ENCODE assay signal across 8 mouse cellular contexts in the genomic region with DNA sequence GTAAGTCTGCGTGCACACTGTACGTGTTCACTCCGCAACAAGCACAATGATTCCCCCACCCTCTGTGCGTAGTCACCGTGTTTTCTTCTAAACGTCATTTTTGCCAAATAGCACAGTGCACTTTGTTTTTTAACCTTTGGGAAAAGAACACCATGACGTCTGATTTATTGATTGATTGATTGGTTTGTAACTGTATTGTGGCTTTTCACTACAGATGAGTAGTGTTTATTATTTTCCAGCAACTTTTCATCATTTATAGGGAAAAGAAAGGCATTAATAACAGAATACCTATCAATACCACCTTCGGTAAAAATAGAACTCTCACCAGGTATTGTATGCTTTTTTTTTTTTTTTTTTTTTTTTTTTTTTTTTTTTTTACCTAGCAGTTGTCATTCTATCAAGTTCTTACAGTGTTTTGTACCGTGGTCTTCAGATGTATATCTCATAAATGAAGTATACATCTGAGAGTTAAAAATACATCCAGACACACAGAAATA. TPM values are rescaled to one million over a fixed set of nuclear protein-coding genes. Genes with fewer than 3 reads are reported as not detected.
DNase-seq lines count a peak whose midpoint lies in the region; ATAC-seq and TF ChIP-seq lines count a peak whose summit lies in the region.

No protein-coding gene starts in this region.

- H3K4me3 ChIP-seq in kidney, postnatal 0 days (replicated peaks; ENCODE audit: low read depth, low read length), result peak overlapping the region; percentile 88
- peak overlapping the region; percentile 95 for H3K4me3 ChIP-seq in embryonic facial prominence, embryonic 10.5 days
- H3K4me3 ChIP-seq in intestine, embryonic 16.5 days (ENCODE audit: low read length), result peak overlapping the region; percentile 92
- H3K4me3 ChIP-seq in neural tube, embryonic 12.5 days, result peak overlapping the region; percentile 90

- no peak for DNase-seq in kidney, postnatal 0 days (ENCODE audit: low spot score)
- no peak for DNase-seq in kidney, postnatal 10 days
- no peak for DNase-seq in embryonic facial prominence, embryonic 10.5 days (ENCODE audit: low spot score)
- DNase-seq in adrenal gland, postnatal 10 days, result no peak
- DNase-seq in kidney, adult 11 months, result no peak
- no peak for DNase-seq in thymus, postnatal 4 days

- H3K9me3 ChIP-seq in kidney, postnatal 0 days (replicated peaks; ENCODE audit: low read length), result no peaks in the 10 kb centered on the region
- no peaks in the 10 kb centered on the region for H3K9me3 ChIP-seq in embryonic facial prominence, embryonic 10.5 days
- H3K9me3 ChIP-seq in intestine, embryonic 16.5 days (ENCODE audit: control insufficient read depth, low read length), result no peaks in the 10 kb centered on the region
- no peaks in the 10 kb centered on the region for H3K9me3 ChIP-seq in neural tube, embryonic 12.5 days

- no peak for TF ChIP-seq CTCF in kidney, postnatal 0 days (IDR thresholded peaks at IDR 0.05; ENCODE audit: low read depth)

- H3K9ac ChIP-seq in kidney, postnatal 0 days (ENCODE audit: low read depth, low read length), result peak overlapping the region; percentile 62
- H3K9ac ChIP-seq in intestine, embryonic 16.5 days (ENCODE audit: low read depth, low read length), result peak overlapping the region; percentile 91
- H3K9ac ChIP-seq in neural tube, embryonic 12.5 days, result peak overlapping the region; percentile 92

- H3K27ac ChIP-seq in kidney, postnatal 0 days, result peak overlapping the region; percentile 70; the same call in 1 of the 2 replicates
- H3K27ac ChIP-seq in embryonic facial prominence, embryonic 10.5 days (replicated peaks), result peak overlapping the region; percentile 84; the same call in 1 of the 2 replicates
- H3K27ac ChIP-seq in intestine, embryonic 16.5 days (ENCODE audit: low read length), result peak overlapping the region; percentile 75
- no peak overlapping the region for H3K27ac ChIP-seq in neural tube, embryonic 12.5 days

- H3K4me2 ChIP-seq in kidney, postnatal 0 days (ENCODE audit: low read length), result peak overlapping the region; percentile 94
- H3K4me2 ChIP-seq in intestine, embryonic 16.5 days (ENCODE audit: low read depth, low read length), result peak overlapping the region; percentile 64
- peak overlapping the region; percentile 81 for H3K4me2 ChIP-seq in neural tube, embryonic 12.5 days (replicated peaks)

- 11% methylated on average over 9 of the region's 9 CpGs for WGBS in kidney, postnatal 0 days
- WGBS in embryonic facial prominence, embryonic 10.5 days, result 15% methylated on average over 9 of the region's 9 CpGs
- 15% methylated on average over 9 of the region's 9 CpGs for WGBS in intestine, embryonic 16.5 days
- WGBS in neural tube, embryonic 12.5 days, result 14% methylated on average over 9 of the region's 9 CpGs

- H3K27me3 ChIP-seq in kidney, postnatal 0 days (ENCODE audit: insufficient read depth, low read length), result no peaks in the 10 kb centered on the region
- peaks cover 12% of the 10 kb centered on the region; the same call in 1 of the 2 replicates for H3K27me3 ChIP-seq in embryonic facial prominence, embryonic 10.5 days (replicated peaks; ENCODE audit: low read depth, poor library complexity, severe bottlenecking)
- H3K27me3 ChIP-seq in intestine, embryonic 16.5 days (replicated peaks; ENCODE audit: control insufficient read depth, insufficient read depth, low read length), result no peaks in the 10 kb centered on the region
- H3K27me3 ChIP-seq in neural tube, embryonic 12.5 days (replicated peaks), result no peaks in the 10 kb centered on the region

- no peaks in the 10 kb centered on the region for H3K4me1 ChIP-seq in kidney, postnatal 0 days (replicated peaks; ENCODE audit: insufficient read depth, low read length)
- peaks cover 7% of the 10 kb centered on the region for H3K4me1 ChIP-seq in embryonic facial prominence, embryonic 10.5 days
- H3K4me1 ChIP-seq in intestine, embryonic 16.5 days (ENCODE audit: control insufficient read depth, insufficient read depth, low read length), result peaks cover 3% of the 10 kb centered on the region; the same call in 1 of the 2 replicates
- H3K4me1 ChIP-seq in neural tube, embryonic 12.5 days, result peaks cover 5% of the 10 kb centered on the region; the same call in 1 of the 2 replicates

- no peaks in the 10 kb centered on the region for H3K36me3 ChIP-seq in kidney, postnatal 0 days (ENCODE audit: insufficient read depth, low read length)
- H3K36me3 ChIP-seq in embryonic facial prominence, embryonic 10.5 days (replicated peaks), result no peaks in the 10 kb centered on the region
- no peaks in the 10 kb centered on the region for H3K36me3 ChIP-seq in intestine, embryonic 16.5 days (ENCODE audit: control insufficient read depth, insufficient read depth, low read length)
- no peaks in the 10 kb centered on the region for H3K36me3 ChIP-seq in neural tube, embryonic 12.5 days

- no peak; the same call in 1 of the 2 replicates for ATAC-seq in kidney, postnatal 0 days (replicated peaks; ENCODE audit: low FRiP score, low read depth)
- ATAC-seq in intestine, embryonic 16.5 days, result peak; percentile 34
- peak; percentile 51 for ATAC-seq in neural tube, embryonic 12.5 days (ENCODE audit: low FRiP score, low read depth)

RNA-seq across cellular contexts. Expression of a gene that starts 0.6 kb away (rescaled TPM):
- 9.5 and 10.1 TPM in 2 replicates for polyA plus RNA-seq in kidney, postnatal 0 days (2015; fragmentation: Nextera tagmentation; extraction: Ambion mirVana)
- 14.2 and 15.9 TPM in 2 replicates for polyA plus RNA-seq in embryonic facial prominence, embryonic 10.5 days (2016; fragmentation: Nextera tagmentation; extraction: Ambion mirVana)
- polyA plus RNA-seq in intestine, embryonic 16.5 days (2015; fragmentation: Nextera tagmentation; extraction: Ambion mirVana), result 9.6 and 11.5 TPM in 2 replicates
- polyA plus RNA-seq in neural tube, embryonic 12.5 days (2016; fragmentation: Nextera tagmentation; extraction: Ambion mirVana), result 34.6 and 34.8 TPM in 2 replicates
- total RNA-seq in adrenal gland, postnatal 10 days (2021), result 10 to 100 TPM; 16.4 to 29.4 TPM
